Mouse (Mus musculus) erythroblast, embryonic 14.5 days (primary cell): ENCODE measurements around the gene Wdr66.
"Not testable (repeated sequence)": the region's sequence is repeated elsewhere in the genome, so short reads cannot be mapped to it uniquely, and the experiment has no call there.

Source experiments
- GATA1 ChIP-seq: IDR thresholded peaks from 2 replicates; pipeline ENCODE4 v1.6.1; 2012; ENCODE audit warnings: low read length, inconsistent platforms, mixed read lengths
- TAL1 ChIP-seq: IDR thresholded peaks from 3 replicates; pipeline ENCODE4 v1.6.1; 2012; ENCODE audit warnings: low read length, inconsistent platforms, mixed read lengths

DNA sequence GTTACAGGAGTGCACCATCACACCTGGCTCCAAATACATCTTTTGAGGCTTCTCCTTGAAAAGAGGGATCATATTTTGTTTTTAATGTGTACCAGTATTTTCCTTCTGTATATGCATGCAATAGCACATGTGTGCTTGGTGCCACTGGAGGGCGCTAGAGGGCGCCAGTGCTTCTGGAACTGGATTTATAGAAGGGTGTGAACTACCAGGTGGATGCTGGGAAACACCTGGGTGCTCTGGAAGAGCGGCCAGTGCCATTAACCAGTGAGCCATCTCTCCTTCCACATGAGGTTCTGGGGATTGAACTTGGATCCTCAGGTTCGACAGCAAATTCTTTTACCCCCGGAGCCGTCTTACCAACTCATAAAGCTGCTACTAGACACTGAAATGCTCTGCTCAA lies 28.0 kb upstream of the Wdr66 start:
- TF ChIP-seq GATA1, TAL1: not testable (repeated sequence)
